ENCODE assay signal across 8 mouse cellular contexts in the genomic region with DNA sequence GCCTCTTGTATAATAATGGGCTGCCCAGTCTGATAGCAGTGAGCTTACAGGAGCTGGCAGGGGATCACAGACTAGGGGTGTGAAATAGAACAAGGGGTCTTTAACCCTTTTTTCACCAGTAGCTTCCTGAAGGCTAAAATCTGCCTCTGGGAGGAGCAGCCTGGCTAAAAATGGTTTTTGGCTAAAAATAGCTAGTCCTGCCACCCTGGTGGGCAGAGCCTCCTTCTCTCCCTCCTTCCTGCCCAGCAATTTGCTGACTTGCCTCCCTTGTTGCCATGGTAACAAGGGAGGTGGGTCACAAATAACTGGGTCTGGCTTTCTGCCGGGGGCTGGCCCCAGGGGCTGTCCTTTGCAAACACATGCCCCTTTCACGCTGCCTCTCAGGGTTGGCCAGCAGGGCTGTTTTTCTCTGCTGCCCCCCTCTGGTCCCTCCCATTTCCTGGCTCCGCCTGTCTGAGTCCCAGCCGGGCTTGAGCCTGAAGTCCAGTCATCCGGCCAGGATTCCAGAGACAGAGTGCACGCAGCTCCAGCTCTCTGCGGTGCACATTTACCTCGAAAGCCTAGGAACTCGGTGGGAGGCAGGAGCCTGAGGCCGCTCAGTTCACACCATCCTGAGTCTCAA.
DNase-seq lines count a peak whose midpoint lies in the region; ATAC-seq lines count a peak whose summit lies in the region.

No protein-coding gene starts in this region.

- peaks cover 40% of the 10 kb centered on the region for H3K4me1 ChIP-seq in intestine, embryonic 15.5 days (replicated peaks)

- peak overlapping the region; percentile 63 for H3K4me2 ChIP-seq in intestine, embryonic 15.5 days (replicated peaks)

- H3K27me3 ChIP-seq in intestine, embryonic 15.5 days (replicated peaks): no peaks in the 10 kb centered on the region

- H3K4me3 ChIP-seq in intestine, embryonic 15.5 days (replicated peaks): peak overlapping the region; percentile 45

- no peaks in the 10 kb centered on the region for H3K9me3 ChIP-seq in intestine, embryonic 15.5 days

- 3% methylated on average over 10 of the region's 10 CpGs for WGBS in intestine, embryonic 15.5 days

- peak overlapping the region; percentile 51; the same call in 1 of the 2 replicates for H3K27ac ChIP-seq in intestine, embryonic 15.5 days

- intact Hi-C loops in gastrocnemius, postnatal 36 days (cut with DNase I): no loop called here
- intact Hi-C loops in left cerebral cortex, postnatal 10 days (cut with DNase I): loop anchor here (1.0 to 5.0 kb wide), 2 partner anchors 62 to 77 kb away; no protein-coding TSS in a partner anchor

- peak; percentile 87 for ATAC-seq in intestine, embryonic 15.5 days
- peak; percentile 25 for ATAC-seq in megakaryocyte, adult 5-6 weeks (ENCODE audit: poor library complexity, severe bottlenecking)
- no peak for ATAC-seq in inflammation-experienced regulatory T-cells, adult 6 months

- peak; percentile 97 for DNase-seq in adrenal gland, postnatal 14 days
- peak; percentile 96 for DNase-seq in embryo, embryonic 11 days
- DNase-seq in gastrocnemius, postnatal 36 days: peak; percentile 82 to 92
- DNase-seq in left cerebral cortex, postnatal 10 days (ENCODE audit: extremely low spot score in 1 of 2, low spot score in 2 of 2): peak; percentile 94 to 97
- DNase-seq in right cerebral cortex, postnatal 10 days (ENCODE audit: low spot score in 2 of 2): peak; percentile 97

- peak overlapping the region; percentile 49 for H3K9ac ChIP-seq in intestine, embryonic 15.5 days

- peaks cover 16% of the 10 kb centered on the region for H3K36me3 ChIP-seq in intestine, embryonic 15.5 days
